Mouse (Mus musculus): ENCODE data around the gene Zfp811. TPM values are rescaled to one million over a fixed set of nuclear protein-coding genes. Genes with fewer than 3 reads are reported as not detected.

Gene Zfp811
- polyA plus RNA-seq, 1 experiment from 2014 or later = 2.5 TPM

- Histone ChIP-seq H3K4me1 (replicated peaks; ENCODE audit: control insufficient read depth, insufficient read depth, low read length) (no peaks in the 10 kb centered on the region), H3K27me3 (ENCODE audit: control insufficient read depth, insufficient read depth, low read depth, low read length) (no peaks in the 10 kb centered on the region), H3K9me3 (ENCODE audit: control insufficient read depth, low read length) (no peaks in the 10 kb centered on the region), H3K36me3 (ENCODE audit: control insufficient read depth, insufficient read depth, low read length) (peaks cover 4% of the 10 kb centered on the region), H3K4me2 (ENCODE audit: low read depth, low read length) (no peak overlapping the region), H3K9ac (ENCODE audit: low read length) (no peak overlapping the region), H3K27ac (ENCODE audit: low read length) (no peak overlapping the region), H3K4me3 (ENCODE audit: low read length) (no peak overlapping the region)
- ATAC-seq (ENCODE audit: low read depth) = no peak
- 80% methylated on average over 7 of the region's 7 CpGs for WGBS
Measured at GRCm38 (mm10) chr17:32814136-32814535, 4.4 kb upstream of the Zfp811 start.

DNA sequence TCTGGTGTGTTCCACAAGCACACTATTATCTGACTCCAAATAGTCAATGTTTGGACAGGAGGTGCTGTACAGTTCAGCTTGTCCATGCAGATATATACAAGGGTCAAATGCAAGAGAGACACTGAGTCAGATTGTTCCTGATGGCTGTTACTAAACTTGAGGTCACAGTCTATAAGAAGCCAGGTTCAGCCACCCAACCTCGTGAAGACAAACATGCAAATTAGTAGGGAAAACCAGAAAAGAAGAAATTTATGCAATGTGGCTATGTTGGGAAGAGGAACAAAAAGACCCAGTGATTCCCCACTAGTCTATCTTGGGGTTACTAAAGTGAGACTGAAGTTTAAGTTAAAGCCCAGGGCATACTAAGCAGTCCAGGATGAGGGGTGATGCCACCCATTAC, 917 bp upstream of the Zfp811 start:
- Histone ChIP-seq H3K27me3 (ENCODE audit: control insufficient read depth, insufficient read depth, low read depth, low read length) (no peaks in the 10 kb centered on the region), H3K36me3 (ENCODE audit: control insufficient read depth, insufficient read depth, low read length) (no peaks in the 10 kb centered on the region)
- no peak for ATAC-seq (ENCODE audit: low read depth)

GRCm38 (mm10) chr17:32808921-32809320, 810 bp downstream of the Zfp811 start:
- H3K27ac ChIP-seq (ENCODE audit: low read length) = no peak overlapping the region
- H3K4me3 ChIP-seq (ENCODE audit: low read length) = peak overlapping the region; percentile 52
- H3K9ac ChIP-seq (ENCODE audit: low read length) = peak overlapping the region; percentile 61; the same call in 1 of the 2 replicates
- ATAC-seq (ENCODE audit: low read depth) = no peak
- 6% methylated on average over 8 of the region's 8 CpGs for WGBS
- peak overlapping the region; percentile 61 for H3K4me2 ChIP-seq (ENCODE audit: low read depth, low read length)
- H3K27me3 ChIP-seq (ENCODE audit: control insufficient read depth, insufficient read depth, low read depth, low read length) = no peaks in the 10 kb centered on the region
- no peaks in the 10 kb centered on the region for H3K36me3 ChIP-seq (ENCODE audit: control insufficient read depth, insufficient read depth, low read length)
- H3K9me3 ChIP-seq (ENCODE audit: control insufficient read depth, low read length) = no peaks in the 10 kb centered on the region
- no peaks in the 10 kb centered on the region for H3K4me1 ChIP-seq (replicated peaks; ENCODE audit: control insufficient read depth, insufficient read depth, low read length)

More for the DNA sequence above, 917 bp upstream of the Zfp811 start:
- 34% methylated on average over 1 of the region's 1 CpGs for WGBS
- Histone ChIP-seq H3K27ac (ENCODE audit: low read length) (no peak overlapping the region), H3K4me2 (ENCODE audit: low read depth, low read length) (no peak overlapping the region), H3K4me1 (replicated peaks; ENCODE audit: control insufficient read depth, insufficient read depth, low read length) (no peaks in the 10 kb centered on the region), H3K9ac (ENCODE audit: low read length) (no peak overlapping the region), H3K9me3 (ENCODE audit: control insufficient read depth, low read length) (no peaks in the 10 kb centered on the region), H3K4me3 (ENCODE audit: low read length) (no peak overlapping the region)

DNA sequence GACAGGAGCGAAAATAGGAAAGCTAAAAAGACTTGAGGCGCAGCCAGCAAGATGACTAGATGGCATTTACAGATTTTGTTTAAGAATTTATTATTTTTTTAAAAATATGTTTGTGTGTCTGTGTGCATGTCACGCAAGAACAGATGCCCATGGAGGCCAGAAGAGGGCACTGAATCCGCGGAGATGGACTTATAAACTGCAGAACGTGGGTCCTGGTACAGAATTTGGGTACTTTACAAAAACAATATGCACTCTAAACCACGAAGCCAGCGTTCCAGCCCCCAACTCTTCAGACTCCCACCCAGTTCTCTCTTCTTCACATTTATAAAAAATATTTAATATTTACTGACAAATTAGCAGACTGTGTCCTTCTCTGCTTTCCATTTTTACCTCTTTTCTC, 20.5 kb downstream of the Zfp811 start:
- peaks cover 7% of the 10 kb centered on the region; the same call in 1 of the 2 replicates for H3K36me3 ChIP-seq (ENCODE audit: control insufficient read depth, insufficient read depth, low read length)
- H3K9ac ChIP-seq (ENCODE audit: low read length) = no peak overlapping the region
- no peaks in the 10 kb centered on the region for H3K9me3 ChIP-seq (ENCODE audit: control insufficient read depth, low read length)
- H3K27me3 ChIP-seq (ENCODE audit: control insufficient read depth, insufficient read depth, low read depth, low read length) = no peaks in the 10 kb centered on the region
- H3K4me1 ChIP-seq (replicated peaks; ENCODE audit: control insufficient read depth, insufficient read depth, low read length) = peaks cover 21% of the 10 kb centered on the region
- ATAC-seq (ENCODE audit: low read depth) = no peak
- 76% methylated on average over 8 of the region's 8 CpGs for WGBS
- no peak overlapping the region for H3K27ac ChIP-seq (ENCODE audit: low read length)
- H3K4me3 ChIP-seq (ENCODE audit: low read length) = no peak overlapping the region
- peak overlapping the region; percentile 74; the same call in 1 of the 2 replicates for H3K4me2 ChIP-seq (ENCODE audit: low read depth, low read length)

GRCm38 (mm10) chr17:32788576-32788975, 21.2 kb downstream of the Zfp811 start:
- Histone ChIP-seq H3K27me3 (ENCODE audit: control insufficient read depth, insufficient read depth, low read depth, low read length) (no peaks in the 10 kb centered on the region), H3K9ac (ENCODE audit: low read length) (peak overlapping the region; percentile 96), H3K27ac (ENCODE audit: low read length) (0 out of 2 replicates have a peak overlapping the region, but pooled peaks have one; percentile 10), H3K36me3 (ENCODE audit: control insufficient read depth, insufficient read depth, low read length) (peaks cover 10% of the 10 kb centered on the region), H3K4me3 (ENCODE audit: low read length) (peak overlapping the region; percentile 83), H3K9me3 (ENCODE audit: control insufficient read depth, low read length) (no peaks in the 10 kb centered on the region), H3K4me1 (replicated peaks; ENCODE audit: control insufficient read depth, insufficient read depth, low read length) (peaks cover 21% of the 10 kb centered on the region), H3K4me2 (ENCODE audit: low read depth, low read length) (peak overlapping the region; percentile 74)
- WGBS = 9% methylated on average over 9 of the region's 9 CpGs
- ATAC-seq (ENCODE audit: low read depth) = no peak

DNA sequence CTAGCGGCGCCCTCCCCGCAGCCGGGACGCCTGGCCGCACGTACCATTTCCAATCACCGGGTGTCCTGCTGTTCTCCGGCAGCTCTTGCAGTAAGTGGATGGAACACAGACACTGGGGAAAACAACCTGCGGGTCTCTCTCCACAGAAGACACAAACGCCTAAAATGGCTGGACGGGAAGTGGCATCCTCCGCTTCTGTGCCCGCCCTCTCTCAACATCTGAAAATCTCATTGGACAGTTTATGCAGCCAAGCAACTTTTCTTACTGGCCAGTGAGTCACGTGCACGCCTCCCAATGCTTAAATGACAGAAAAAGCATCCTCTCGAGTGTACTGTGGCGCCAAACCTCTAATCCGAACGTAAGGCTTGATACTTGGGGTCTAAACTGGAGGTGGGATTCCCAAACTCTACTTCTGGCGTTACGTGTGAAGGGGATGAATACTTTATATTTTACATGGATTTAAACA, 21.6 kb downstream of the Zfp811 start, which contains the start of gene Zfp871:
Zfp871 (minus strand) TSS at position 194 of the 466 bp plus-strand sequence.
- under 1% methylated on average over 22 of the region's 22 CpGs for WGBS
- Histone ChIP-seq H3K4me3 (ENCODE audit: low read length) (peak within 1 kb of the TSS; percentile 83), H3K9ac (ENCODE audit: low read length) (peak within 1 kb of the TSS; percentile 96)

GRCm38 (mm10) chr17:32787436-32788093, 22.2 kb downstream of the Zfp811 start:
- no peaks in the 10 kb centered on the region for H3K9me3 ChIP-seq (ENCODE audit: control insufficient read depth, low read length)
- peak overlapping the region; percentile 74 for H3K4me2 ChIP-seq (ENCODE audit: low read depth, low read length)
- H3K4me3 ChIP-seq (ENCODE audit: low read length) = peak overlapping the region; percentile 83
- H3K27ac ChIP-seq (ENCODE audit: low read length) = peak overlapping the region; percentile 95
- H3K27me3 ChIP-seq (ENCODE audit: control insufficient read depth, insufficient read depth, low read depth, low read length) = no peaks in the 10 kb centered on the region
- H3K36me3 ChIP-seq (ENCODE audit: control insufficient read depth, insufficient read depth, low read length) = peaks cover 17% of the 10 kb centered on the region
- peak overlapping the region; percentile 96 for H3K9ac ChIP-seq (ENCODE audit: low read length)
- ATAC-seq (ENCODE audit: low read depth) = peak; percentile 90
- under 1% methylated on average over 31 of the region's 31 CpGs for WGBS
- H3K4me1 ChIP-seq (replicated peaks; ENCODE audit: control insufficient read depth, insufficient read depth, low read length) = peaks cover 21% of the 10 kb centered on the region

More for the DNA sequence above, 21.6 kb downstream of the Zfp811 start, which contains the start of gene Zfp871:
- no peaks in the 10 kb centered on the region for H3K9me3 ChIP-seq (ENCODE audit: control insufficient read depth, low read length)
- peak within 1 kb of the TSS; percentile 74 for H3K4me2 ChIP-seq (ENCODE audit: low read depth, low read length)
- ATAC-seq (ENCODE audit: low read depth) = peak; percentile 99
- H3K36me3 ChIP-seq (ENCODE audit: control insufficient read depth, insufficient read depth, low read length) = peaks cover 13% of the 10 kb centered on the region
- H3K27ac ChIP-seq (ENCODE audit: low read length) = peak within 1 kb of the TSS; percentile 95
- peaks cover 21% of the 10 kb centered on the region for H3K4me1 ChIP-seq (replicated peaks; ENCODE audit: control insufficient read depth, insufficient read depth, low read length)
- no peaks in the 10 kb centered on the region for H3K27me3 ChIP-seq (ENCODE audit: control insufficient read depth, insufficient read depth, low read depth, low read length)

- Histone ChIP-seq H3K27me3 (ENCODE audit: control insufficient read depth, insufficient read depth, low read depth, low read length) (no peaks in the 10 kb centered on the region), H3K4me1 (replicated peaks; ENCODE audit: control insufficient read depth, insufficient read depth, low read length) (peaks cover 21% of the 10 kb centered on the region), H3K4me2 (ENCODE audit: low read depth, low read length) (peak overlapping the region; percentile 74), H3K4me3 (ENCODE audit: low read length) (peak overlapping the region; percentile 83), H3K9me3 (ENCODE audit: control insufficient read depth, low read length) (no peaks in the 10 kb centered on the region), H3K27ac (ENCODE audit: low read length) (no peak overlapping the region), H3K9ac (ENCODE audit: low read length) (peak overlapping the region; percentile 96), H3K36me3 (ENCODE audit: control insufficient read depth, insufficient read depth, low read length) (peaks cover 19% of the 10 kb centered on the region)
- 47% methylated on average over 6 of the region's 6 CpGs for WGBS
- no peak for ATAC-seq (ENCODE audit: low read depth)
Measured at GRCm38 (mm10) chr17:32786944-32787343, 22.8 kb downstream of the Zfp811 start.

DNA sequence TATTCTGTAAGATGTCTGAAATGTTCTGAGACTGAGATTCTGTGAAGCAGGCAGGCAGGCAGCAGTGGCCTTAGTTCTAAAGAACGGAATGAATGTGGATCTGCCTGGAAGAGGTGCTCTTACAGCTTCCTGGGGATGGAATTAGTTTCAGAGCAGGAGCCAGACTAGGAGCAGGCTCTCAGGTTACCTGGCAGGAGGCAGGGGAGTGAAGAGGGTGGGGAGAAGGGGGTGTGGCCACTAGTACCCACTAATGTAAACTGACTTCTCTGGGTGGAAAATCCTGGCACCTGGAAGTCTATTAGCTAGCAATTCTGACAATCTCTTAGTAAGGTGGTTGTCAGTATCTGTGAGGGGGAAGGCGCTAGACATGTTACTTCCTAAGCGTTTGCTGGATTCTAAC, 24.1 kb downstream of the Zfp811 start:
- H3K4me2 ChIP-seq (ENCODE audit: low read depth, low read length) = no peak overlapping the region
- peaks cover 21% of the 10 kb centered on the region for H3K4me1 ChIP-seq (replicated peaks; ENCODE audit: control insufficient read depth, insufficient read depth, low read length)
- H3K9ac ChIP-seq (ENCODE audit: low read length) = no peak overlapping the region
- H3K27ac ChIP-seq (ENCODE audit: low read length) = no peak overlapping the region
- H3K4me3 ChIP-seq (ENCODE audit: low read length) = no peak overlapping the region
- peaks cover 19% of the 10 kb centered on the region for H3K36me3 ChIP-seq (ENCODE audit: control insufficient read depth, insufficient read depth, low read length)
- ATAC-seq (ENCODE audit: low read depth) = no peak
- 72% methylated on average over 3 of the region's 3 CpGs for WGBS
- H3K9me3 ChIP-seq (ENCODE audit: control insufficient read depth, low read length) = no peaks in the 10 kb centered on the region
- H3K27me3 ChIP-seq (ENCODE audit: control insufficient read depth, insufficient read depth, low read depth, low read length) = no peaks in the 10 kb centered on the region

Data from lung, embryonic 16.5 days (tissue).